Mouse (Mus musculus): ENCODE measurements around the gene Zcchc17. TPM values are rescaled to one million over a fixed set of nuclear protein-coding genes. Genes with fewer than 3 reads are reported as not detected.

The Zcchc17 gene
- polyA plus RNA-seq (2012; rRNA removed), result 19.2 and 23.7 TPM in 2 replicates

DNA sequence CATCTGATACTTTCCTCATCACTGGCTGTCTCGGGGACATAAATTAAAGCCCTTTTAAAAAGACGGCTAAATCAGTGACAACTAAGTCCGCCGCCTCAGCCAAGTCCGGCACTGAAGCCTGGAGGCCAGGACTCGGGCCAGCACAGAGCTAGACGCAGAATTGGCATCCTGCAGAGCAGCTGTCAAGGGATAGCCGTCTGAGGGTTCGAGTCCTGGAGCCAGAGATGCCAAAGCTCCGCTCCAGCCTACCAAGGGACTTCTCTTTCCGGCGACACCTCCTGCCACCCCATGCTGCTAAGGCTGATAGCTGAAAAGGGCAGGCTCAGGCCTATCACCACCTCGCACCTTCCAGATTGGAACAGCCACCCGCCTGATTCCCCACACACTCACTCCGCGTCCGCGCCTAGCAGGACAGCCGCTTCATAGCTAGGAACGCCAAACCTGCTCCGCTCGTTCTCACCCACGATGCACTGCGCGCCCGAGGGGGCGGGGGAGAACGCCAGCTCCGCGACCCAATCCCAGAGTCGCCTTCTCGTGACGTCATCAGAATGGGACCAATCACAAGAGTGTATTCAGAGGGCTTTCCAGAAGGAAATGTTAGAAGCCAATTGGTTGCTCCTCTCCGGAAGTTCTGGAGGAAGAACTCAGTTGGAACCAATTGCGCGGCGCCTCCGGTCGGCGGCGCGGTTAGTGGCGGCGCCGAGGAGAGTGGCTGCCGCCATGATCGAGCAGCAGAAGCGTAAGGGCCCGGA is at the start of gene Zcchc17, which contains the start of gene Snrnp40:
TSS of gene Zcchc17 (minus strand) at position 458 of the 752 bp plus-strand sequence.
TSS of gene Snrnp40 (plus strand) at position 647 of the 752 bp plus-strand sequence.

DNA sequence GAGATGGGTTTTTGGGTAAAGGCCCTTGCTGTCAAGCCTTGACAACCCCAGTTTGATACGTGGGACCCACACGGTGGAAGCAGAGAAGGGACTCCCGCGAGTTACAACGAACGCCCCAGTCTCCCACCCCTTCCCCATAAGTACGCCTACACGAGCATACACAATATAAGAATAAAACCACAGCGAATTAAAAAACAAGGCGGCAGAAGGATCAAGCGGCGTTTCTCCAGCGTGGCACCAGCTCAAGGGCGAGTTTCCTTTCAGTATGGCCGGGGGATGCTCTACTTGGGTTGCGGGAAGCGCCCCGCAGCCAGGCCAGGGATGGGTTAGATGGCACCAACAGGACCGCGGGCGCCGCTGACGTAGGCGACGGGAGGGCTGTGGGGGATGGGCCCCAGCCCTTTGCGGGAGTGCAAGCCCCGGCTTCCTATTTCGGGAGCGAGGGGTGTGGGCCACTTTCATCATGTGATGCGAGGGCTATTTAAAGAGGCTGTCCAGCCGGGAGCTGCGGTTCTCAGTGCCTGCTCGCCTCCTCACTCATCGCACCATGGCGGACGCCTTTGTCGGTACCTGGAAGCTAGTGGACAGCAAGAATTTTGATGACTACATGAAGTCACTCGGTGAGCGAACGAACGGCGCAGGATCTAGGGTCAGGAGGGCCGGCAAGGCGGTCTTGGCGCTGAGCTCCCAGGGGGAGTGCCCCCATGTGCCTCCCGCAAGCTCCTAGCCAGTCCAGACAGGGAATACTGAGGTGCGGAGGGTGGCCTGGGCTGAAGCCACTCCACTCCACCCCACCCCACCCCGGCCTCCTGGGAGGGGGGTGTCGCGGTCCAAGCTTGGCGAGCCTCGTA is 51.3 kb downstream of the Zcchc17 start, which contains the start of the genes Fabp3 and Gm10570:
TSS of gene Fabp3 (plus strand) at position 365 of the 851 bp plus-strand sequence.
TSS of gene Gm10570 (minus strand) at position 444 of the 851 bp plus-strand sequence.

DNA sequence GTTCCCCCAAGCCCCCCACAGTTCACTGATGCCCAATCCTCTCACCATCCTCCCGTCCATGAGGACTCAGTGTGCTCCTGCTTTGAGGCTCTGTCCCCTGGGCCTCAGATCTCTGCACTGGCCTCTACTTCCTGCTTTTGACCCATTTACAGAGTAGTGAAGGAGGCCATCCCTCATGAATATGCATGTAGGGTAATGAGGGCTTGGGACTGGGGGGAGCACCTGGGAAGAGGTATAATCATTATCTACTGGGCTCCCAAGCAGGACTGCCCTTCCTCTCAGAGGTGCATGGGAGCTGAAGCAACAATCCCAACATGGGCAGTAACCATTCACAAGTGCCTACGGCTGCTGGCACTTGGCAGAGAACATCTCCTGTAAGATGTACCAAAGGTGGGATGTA is 80.6 kb downstream of the Zcchc17 start, which contains the start of gene Serinc2:
TSS of gene Serinc2 (minus strand) at position 101 of the 400 bp plus-strand sequence.

Other genes with a start within 250 kb of the Zcchc17 start
- gene Hcrtr1, start 220.6 kb downstream of the Zcchc17 start, polyA plus RNA-seq (2012; rRNA removed), result 5.7 and 8.3 TPM in 2 replicates
- gene Tinagl1, start 184.8 kb downstream of the Zcchc17 start, polyA plus RNA-seq (2012; rRNA removed), result 287 and 335 TPM in 2 replicates
- not detected in 2 replicates for gene Gm853, start 137.5 kb downstream of the Zcchc17 start, polyA plus RNA-seq (2012; rRNA removed)
- 482 and 721 TPM in 2 replicates for gene Serinc2, start 80.7 kb downstream of the Zcchc17 start, polyA plus RNA-seq (2012; rRNA removed)
- gene Fabp3, start 51.3 kb downstream of the Zcchc17 start, polyA plus RNA-seq (2012; rRNA removed), result 2.3 and 2.4 TPM in 2 replicates
- 0.29 TPM in 1 of 2 replicates, not detected in the other for gene Gm10570, start 51.3 kb downstream of the Zcchc17 start, polyA plus RNA-seq (2012; rRNA removed)
- gene Snrnp40, start 189 bp upstream of the Zcchc17 start, polyA plus RNA-seq (2012; rRNA removed), result 26.0 and 27.8 TPM in 2 replicates
- 23.3 and 29.6 TPM in 2 replicates for gene Nkain1, start 214.2 kb upstream of the Zcchc17 start, polyA plus RNA-seq (2012; rRNA removed)

All from colon, adult 2 months (tissue).